Mouse (Mus musculus): ENCODE results near the gene Bcar3. TPM values are rescaled to one million over a fixed set of nuclear protein-coding genes. Genes with fewer than 3 reads are reported as not detected.

The Bcar3 gene
- polyA plus RNA-seq, 1 experiment from 2014 or later = 33.8 TPM

- Histone ChIP-seq H3K27ac (ENCODE audit: low read depth, low read length) (0 out of 2 replicates have a peak overlapping the region, but pooled peaks have one; percentile 15), H3K27me3 (replicated peaks; ENCODE audit: control insufficient read depth, insufficient read depth, low read length) (no peaks in the 10 kb centered on the region), H3K36me3 (ENCODE audit: control insufficient read depth, insufficient read depth) (peaks cover 9% of the 10 kb centered on the region), H3K4me2 (replicated peaks; ENCODE audit: low read depth) (no peak overlapping the region), H3K9ac (ENCODE audit: low read depth, low read length) (no peak overlapping the region), H3K4me1 (replicated peaks; ENCODE audit: control insufficient read depth, insufficient read depth, low read length) (no peaks in the 10 kb centered on the region), H3K4me3 (ENCODE audit: low read depth, low read length) (no peak overlapping the region), H3K9me3 (ENCODE audit: control insufficient read depth) (no peaks in the 10 kb centered on the region)
- 83% methylated on average over 8 of the region's 8 CpGs for WGBS
- no peak for TF ChIP-seq CTCF (IDR thresholded peaks at IDR 0.05; ENCODE audit: low read depth)
- ATAC-seq = no peak
These were observed 242.2 kb downstream of the Bcar3 start for GRCm38 (mm10) chr3:122535938-122536703.

- Histone ChIP-seq H3K4me1 (replicated peaks; ENCODE audit: control insufficient read depth, insufficient read depth, low read length) (no peaks in the 10 kb centered on the region), H3K9me3 (ENCODE audit: control insufficient read depth) (no peaks in the 10 kb centered on the region), H3K9ac (ENCODE audit: low read depth, low read length) (no peak overlapping the region), H3K36me3 (ENCODE audit: control insufficient read depth, insufficient read depth) (peaks cover 14% of the 10 kb centered on the region), H3K4me3 (ENCODE audit: low read depth, low read length) (no peak overlapping the region), H3K4me2 (replicated peaks; ENCODE audit: low read depth) (no peak overlapping the region), H3K27me3 (replicated peaks; ENCODE audit: control insufficient read depth, insufficient read depth, low read length) (no peaks in the 10 kb centered on the region), H3K27ac (ENCODE audit: low read depth, low read length) (0 out of 2 replicates have a peak overlapping the region, but pooled peaks have one; percentile 50)
- 70% methylated on average over 2 of the region's 2 CpGs for WGBS
- TF ChIP-seq CTCF (IDR thresholded peaks at IDR 0.05; ENCODE audit: low read depth) = no peak
- peak; percentile 48; the same call in 1 of the 2 replicates for ATAC-seq
These were observed 244.9 kb downstream of the Bcar3 start for GRCm38 (mm10) chr3:122538851-122539250.

GRCm38 (mm10) chr3:122539961-122540690 lies 246.2 kb downstream of the Bcar3 start:
- Histone ChIP-seq H3K4me2 (replicated peaks; ENCODE audit: low read depth) (no peak overlapping the region), H3K4me3 (ENCODE audit: low read depth, low read length) (no peak overlapping the region), H3K36me3 (ENCODE audit: control insufficient read depth, insufficient read depth) (peaks cover 25% of the 10 kb centered on the region), H3K4me1 (replicated peaks; ENCODE audit: control insufficient read depth, insufficient read depth, low read length) (no peaks in the 10 kb centered on the region), H3K9me3 (ENCODE audit: control insufficient read depth) (no peaks in the 10 kb centered on the region), H3K27me3 (replicated peaks; ENCODE audit: control insufficient read depth, insufficient read depth, low read length) (no peaks in the 10 kb centered on the region), H3K9ac (ENCODE audit: low read depth, low read length) (no peak overlapping the region), H3K27ac (ENCODE audit: low read depth, low read length) (no peak overlapping the region)
- WGBS = 80% methylated on average over 17 of the region's 17 CpGs
- TF ChIP-seq CTCF (IDR thresholded peaks at IDR 0.05; ENCODE audit: low read depth) = no peak
- ATAC-seq = no peak

- peaks cover 25% of the 10 kb centered on the region for H3K36me3 ChIP-seq (ENCODE audit: control insufficient read depth, insufficient read depth)
- H3K4me3 ChIP-seq (ENCODE audit: low read depth, low read length) = no peak overlapping the region
- no peaks in the 10 kb centered on the region for H3K9me3 ChIP-seq (ENCODE audit: control insufficient read depth)
- H3K27ac ChIP-seq (ENCODE audit: low read depth, low read length) = no peak overlapping the region
- no peak for ATAC-seq
- no peak overlapping the region for H3K9ac ChIP-seq (ENCODE audit: low read depth, low read length)
- no peak for TF ChIP-seq CTCF (IDR thresholded peaks at IDR 0.05; ENCODE audit: low read depth)
- H3K4me2 ChIP-seq (replicated peaks; ENCODE audit: low read depth) = no peak overlapping the region
- H3K27me3 ChIP-seq (replicated peaks; ENCODE audit: control insufficient read depth, insufficient read depth, low read length) = no peaks in the 10 kb centered on the region
- H3K4me1 ChIP-seq (replicated peaks; ENCODE audit: control insufficient read depth, insufficient read depth, low read length) = no peaks in the 10 kb centered on the region
- WGBS = 59% methylated on average over 4 of the region's 4 CpGs
These were observed 247.0 kb downstream of the Bcar3 start for GRCm38 (mm10) chr3:122540918-122541317.

- WGBS = 45% methylated on average over 2 of the region's 2 CpGs
- no peaks in the 10 kb centered on the region for H3K4me1 ChIP-seq (replicated peaks; ENCODE audit: control insufficient read depth, insufficient read depth, low read length)
- no peak overlapping the region for H3K9ac ChIP-seq (ENCODE audit: low read depth, low read length)
- no peak for ATAC-seq
- H3K27ac ChIP-seq (ENCODE audit: low read depth, low read length) = no peak overlapping the region
- peaks cover 34% of the 10 kb centered on the region for H3K36me3 ChIP-seq (ENCODE audit: control insufficient read depth, insufficient read depth)
- H3K9me3 ChIP-seq (ENCODE audit: control insufficient read depth) = no peaks in the 10 kb centered on the region
- no peak overlapping the region for H3K4me2 ChIP-seq (replicated peaks; ENCODE audit: low read depth)
- TF ChIP-seq CTCF (IDR thresholded peaks at IDR 0.05; ENCODE audit: low read depth) = no peak
- H3K4me3 ChIP-seq (ENCODE audit: low read depth, low read length) = no peak overlapping the region
- H3K27me3 ChIP-seq (replicated peaks; ENCODE audit: control insufficient read depth, insufficient read depth, low read length) = no peaks in the 10 kb centered on the region
These were observed 251.4 kb downstream of the Bcar3 start for GRCm38 (mm10) chr3:122545346-122545745.

- TF ChIP-seq CTCF (IDR thresholded peaks at IDR 0.05; ENCODE audit: low read depth) = no peak
- ATAC-seq = no peak
- H3K4me1 ChIP-seq (replicated peaks; ENCODE audit: control insufficient read depth, insufficient read depth, low read length) = no peaks in the 10 kb centered on the region
- no peak overlapping the region for H3K27ac ChIP-seq (ENCODE audit: low read depth, low read length)
- H3K9ac ChIP-seq (ENCODE audit: low read depth, low read length) = no peak overlapping the region
- no peaks in the 10 kb centered on the region for H3K9me3 ChIP-seq (ENCODE audit: control insufficient read depth)
- H3K4me2 ChIP-seq (replicated peaks; ENCODE audit: low read depth) = no peak overlapping the region
- H3K4me3 ChIP-seq (ENCODE audit: low read depth, low read length) = no peak overlapping the region
- WGBS = 69% methylated on average over 4 of the region's 4 CpGs
- peaks cover 24% of the 10 kb centered on the region for H3K36me3 ChIP-seq (ENCODE audit: control insufficient read depth, insufficient read depth)
- no peaks in the 10 kb centered on the region for H3K27me3 ChIP-seq (replicated peaks; ENCODE audit: control insufficient read depth, insufficient read depth, low read length)
These were observed 253.5 kb downstream of the Bcar3 start for GRCm38 (mm10) chr3:122547469-122547868.

Measured in intestine, postnatal 0 days (tissue).